Mouse (Mus musculus) kidney, adult 18-20 months (tissue): ENCODE data around the gene Tmem30c.

Source experiments
- DNase-seq: peaks from one replicate; pipeline ENCODE4 v3.0.0; 2021

The Tmem30c gene

DNA sequence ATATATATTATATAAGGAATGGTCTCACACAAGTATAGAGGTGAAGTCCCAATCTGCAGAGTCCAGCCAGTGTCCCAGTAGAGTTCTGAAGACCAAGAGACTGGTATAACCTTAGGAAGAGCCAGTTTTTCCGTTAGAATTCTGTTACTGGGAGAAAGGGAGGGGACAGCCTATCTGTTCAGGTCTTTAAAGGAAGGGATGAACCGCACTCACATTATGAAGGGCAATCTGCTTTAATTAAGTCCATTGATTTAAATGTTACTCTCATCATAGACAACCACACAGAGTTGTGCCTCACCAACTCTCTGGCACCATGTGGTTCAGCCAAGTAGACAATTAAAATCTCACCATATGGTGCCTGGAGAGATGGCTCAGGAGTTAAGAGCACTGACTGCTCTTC is at the start of gene Tmem30c:
Gene Tmem30c (minus strand): TSS at position 101 of the 400 bp plus-strand sequence.
- no peak for DNase-seq

DNA sequence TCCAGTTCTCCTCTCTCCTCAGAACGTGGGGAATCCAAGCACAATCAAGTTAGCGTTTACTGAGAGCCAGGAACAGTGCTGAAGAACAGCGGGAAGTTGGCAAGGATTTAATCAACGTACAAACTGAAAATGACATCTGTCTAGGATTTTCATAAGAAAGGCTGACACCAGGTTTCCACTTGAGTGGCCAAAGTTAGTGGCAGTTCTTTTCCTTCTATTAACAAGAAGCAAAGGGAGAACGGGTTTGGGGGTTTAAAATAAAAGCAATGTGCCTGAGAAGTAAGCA is 47.9 kb upstream of the Tmem30c start:
- DNase-seq = no peak

DNA sequence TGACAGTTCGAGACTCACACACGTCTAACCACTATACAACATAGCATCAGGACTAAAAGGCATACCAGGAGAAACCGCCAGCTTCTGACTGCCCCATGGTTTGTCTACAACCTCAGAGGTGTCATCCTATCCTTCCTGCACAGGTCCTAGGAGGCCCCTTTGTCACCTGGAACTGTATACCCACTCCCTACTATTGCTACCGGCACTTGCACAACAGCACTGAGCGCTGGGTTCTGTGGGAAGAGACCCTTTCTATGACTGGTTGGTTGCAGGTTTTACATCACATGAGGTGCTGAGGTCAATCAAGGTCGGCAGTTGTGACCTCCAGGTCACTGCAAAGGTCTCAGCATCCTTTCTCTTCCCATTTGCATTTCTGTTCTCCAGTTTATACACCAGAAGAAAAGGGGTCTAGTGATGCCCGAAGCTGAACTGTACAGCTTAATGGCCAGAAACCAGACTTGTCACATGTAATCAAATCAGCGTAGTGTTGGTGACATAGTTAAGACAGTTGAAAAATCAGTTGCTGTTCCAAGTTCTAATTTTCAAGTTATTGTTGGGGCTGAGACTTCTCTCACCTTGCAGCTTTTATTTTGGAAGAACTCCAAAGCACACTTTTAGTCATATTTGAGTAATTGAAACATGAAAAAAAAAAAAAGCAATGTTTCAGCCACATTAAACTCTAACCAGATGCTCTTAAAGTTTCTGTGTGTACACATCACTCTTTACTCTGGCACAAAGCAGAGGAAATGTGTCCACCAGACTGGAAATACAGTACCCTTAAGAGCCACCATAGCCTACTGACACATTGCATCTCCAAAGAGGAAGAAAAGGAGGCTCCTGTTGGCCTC is 47.3 kb upstream of the Tmem30c start:
- no peak for DNase-seq

DNA sequence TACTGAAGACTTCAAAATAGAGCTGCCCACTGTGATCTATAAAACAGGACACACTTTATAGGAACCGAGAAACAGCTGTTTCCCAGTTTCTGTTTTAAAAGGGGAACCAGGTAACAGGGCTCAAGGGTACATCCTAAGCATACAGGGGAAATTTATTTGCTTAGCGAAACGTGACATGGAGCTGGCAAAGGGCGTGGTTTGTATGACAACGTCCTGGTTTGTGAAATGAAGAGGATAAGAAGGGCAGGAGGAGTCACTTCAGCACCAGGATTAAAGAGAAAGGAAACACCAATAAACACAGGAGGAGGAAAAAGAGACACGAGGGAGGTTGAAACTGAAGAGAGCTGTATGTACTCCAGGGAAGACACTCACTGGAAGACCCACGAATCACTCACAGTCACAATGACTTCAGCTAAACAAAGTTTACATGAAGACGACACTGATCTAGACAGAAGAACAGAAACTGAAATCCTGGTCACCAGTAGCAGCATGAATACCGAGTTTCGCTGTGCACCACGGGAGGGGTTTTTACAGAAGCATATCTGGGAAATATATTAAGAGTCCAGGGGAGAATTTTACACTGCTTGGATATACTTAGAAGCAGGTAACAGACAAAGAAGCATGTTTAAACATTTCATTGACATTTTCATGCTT is 44.2 kb upstream of the Tmem30c start:
- DNase-seq = no peak

DNA sequence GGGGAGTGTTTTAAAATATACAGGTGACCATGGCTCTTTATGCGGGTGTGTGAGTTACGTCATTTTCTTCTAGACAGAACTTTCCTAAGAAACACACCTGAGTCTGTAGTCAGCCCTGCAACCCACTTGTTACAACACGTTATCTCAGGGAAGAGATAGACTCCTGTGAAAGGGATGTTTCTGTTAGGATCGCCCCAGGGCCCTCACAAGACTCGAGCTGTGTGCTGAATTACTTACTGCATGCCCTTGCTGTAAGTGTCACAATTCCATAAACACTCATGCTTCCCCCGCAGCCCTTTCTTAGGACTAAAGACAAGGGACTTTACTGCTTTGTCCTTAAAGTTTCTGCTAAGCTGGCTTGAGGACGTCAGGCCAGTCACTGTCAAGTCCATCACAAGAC is 39.6 kb upstream of the Tmem30c start:
- DNase-seq = no peak

DNA sequence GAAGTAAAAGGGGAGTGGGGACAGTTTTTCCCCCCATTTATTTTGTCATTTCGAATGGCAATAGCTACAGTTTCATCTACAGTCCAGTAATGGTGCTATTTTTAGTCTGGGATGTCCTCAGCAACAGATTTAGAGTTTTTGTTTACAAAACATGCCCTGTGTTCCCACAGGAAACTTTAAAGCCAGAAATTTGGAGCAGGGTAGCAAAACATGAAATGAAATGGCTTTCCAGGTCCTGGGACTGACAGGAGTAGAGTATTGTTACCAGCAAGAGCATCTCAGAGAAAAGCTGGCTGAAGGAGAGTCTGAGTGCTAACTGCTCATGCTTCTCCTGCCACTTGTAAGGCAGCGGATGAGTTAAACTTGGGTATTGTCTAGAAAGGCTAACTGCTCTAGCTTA is 37.4 kb upstream of the Tmem30c start:
- no peak for DNase-seq

DNA sequence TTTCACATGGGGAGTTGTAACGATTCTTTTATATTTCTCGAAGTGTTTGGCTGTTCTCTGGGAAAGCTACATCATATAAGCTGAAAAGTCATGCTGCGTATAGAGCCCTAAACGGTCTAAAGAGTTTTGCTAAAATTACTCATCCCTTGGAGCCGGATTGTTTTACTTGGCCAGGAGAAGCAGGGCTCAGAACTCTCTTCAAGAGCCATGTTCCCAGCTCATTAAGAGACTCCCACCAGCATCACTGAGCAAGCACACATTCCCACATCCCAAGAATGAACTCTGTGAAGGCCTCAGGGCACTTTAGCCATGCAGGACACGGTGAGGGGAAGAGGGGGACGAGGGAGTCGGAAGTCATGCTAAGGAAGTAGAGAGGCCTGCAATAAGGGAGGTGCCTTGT is 36.4 kb upstream of the Tmem30c start:
- no peak for DNase-seq

DNA sequence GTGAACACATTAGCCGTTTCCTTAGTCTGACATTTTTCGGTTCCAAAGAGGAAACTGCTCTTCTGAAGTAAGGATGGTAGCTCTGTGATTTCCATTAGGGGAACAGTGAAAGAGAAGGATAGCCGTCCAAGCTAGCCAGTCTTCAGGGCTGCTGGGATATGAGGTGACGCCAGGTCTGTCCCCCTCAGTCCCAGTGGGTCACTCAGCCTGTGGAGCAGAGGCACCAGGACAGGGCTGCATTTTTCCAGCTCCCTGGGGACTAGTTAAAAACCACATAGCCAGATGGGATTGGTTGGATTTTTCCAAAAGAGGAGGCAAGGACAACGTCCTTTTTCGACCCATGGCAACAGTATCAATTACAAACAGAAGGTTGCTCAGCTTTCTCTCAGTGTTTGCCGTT is 34.3 kb upstream of the Tmem30c start:
- DNase-seq = peak; percentile 32

DNA sequence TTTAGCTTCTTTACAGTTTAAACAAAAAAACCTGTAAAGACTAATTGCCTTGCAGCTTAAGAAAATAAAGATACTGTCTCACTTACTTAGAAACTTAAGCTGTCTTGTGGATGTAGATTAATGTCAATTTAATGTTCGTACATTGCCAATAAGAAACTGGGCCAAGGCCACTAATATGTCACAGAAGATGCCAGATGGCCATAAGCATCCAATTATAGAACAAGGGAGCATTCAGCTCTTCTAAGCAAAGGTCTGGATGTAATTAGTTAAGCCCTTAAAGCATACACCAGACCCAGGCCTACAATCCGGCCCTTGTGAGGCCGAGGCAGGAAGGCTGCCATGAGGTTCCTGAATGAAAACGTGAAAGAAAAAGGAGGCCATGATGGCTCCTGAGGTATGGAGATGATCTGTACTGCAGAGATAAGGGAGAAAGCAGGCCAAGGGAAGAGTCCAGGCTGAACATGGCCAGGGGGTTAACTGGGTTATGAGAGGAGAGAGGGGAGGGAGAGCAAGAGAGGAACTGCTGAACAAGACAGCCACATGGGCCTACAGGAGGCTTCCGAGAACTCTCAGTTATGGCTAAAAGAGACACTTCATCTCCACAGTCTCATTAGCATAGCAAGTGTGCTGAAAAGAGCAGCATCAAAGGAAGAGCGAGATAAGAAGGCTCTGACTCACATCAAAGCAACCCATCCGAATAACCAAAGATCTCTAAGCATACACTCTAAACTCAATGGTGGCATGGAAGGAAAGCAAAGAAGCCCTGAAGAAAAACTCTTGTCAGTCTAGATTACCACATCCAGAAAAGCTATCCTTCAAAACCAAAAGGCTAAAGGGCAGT is 26.8 kb upstream of the Tmem30c start:
- no peak for DNase-seq

DNA sequence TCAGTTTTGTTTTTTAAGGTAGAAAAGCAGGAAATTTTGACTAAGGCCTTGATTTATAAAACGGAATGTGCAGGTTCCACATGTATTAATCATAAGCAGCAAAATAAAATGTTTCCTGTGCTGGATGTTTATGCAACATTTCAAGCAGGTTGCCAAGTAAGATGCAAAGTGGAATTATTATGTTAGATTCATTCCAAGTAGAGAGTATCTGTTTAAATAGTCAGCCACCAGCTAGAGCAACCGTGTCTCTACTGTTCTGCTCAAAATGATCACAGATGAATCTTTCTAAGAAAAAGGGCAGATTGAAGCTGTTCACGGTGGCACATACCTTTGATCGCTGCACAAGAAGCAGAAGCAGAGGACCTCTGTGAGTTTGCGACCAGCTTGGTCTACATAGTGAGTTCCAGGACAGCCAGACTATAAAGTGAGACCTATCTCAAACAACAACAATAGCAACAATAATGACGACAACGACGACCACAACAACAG is 26.0 kb upstream of the Tmem30c start:
- DNase-seq = no peak

DNA sequence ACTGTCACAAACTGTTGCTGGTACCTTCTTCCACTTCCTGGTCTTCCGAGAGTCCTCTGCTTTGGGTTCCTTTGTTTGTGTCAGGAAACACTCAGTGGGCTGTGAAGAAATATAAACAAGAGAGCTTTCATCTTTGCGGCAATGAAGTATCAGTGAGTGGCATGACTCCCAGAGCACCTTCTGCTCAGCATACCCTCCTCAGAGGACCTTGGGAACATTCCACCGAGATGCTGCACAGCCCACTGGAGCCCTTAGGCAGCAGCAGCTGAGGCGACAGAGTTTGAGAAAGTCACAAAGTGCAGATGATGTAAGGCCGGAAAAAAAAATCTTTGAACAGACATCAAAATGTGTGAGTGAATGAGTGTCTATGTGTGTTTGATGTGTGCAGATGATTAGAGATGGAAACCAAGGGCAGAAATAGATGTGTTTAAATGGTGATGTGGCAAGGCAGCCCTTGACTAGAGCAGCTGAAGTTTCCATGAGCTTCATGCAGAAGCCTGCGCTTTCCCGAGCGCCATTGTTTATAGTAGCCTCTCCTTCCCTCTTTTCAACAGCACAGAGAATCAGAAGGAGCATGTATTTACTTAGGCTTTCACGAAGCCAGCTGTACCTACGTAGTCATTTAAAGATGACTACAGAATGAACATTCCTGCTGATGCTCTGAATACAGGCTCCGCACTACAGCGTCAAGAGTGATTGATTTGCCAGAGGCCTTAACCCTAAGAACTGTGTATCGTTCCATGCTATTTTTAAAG is 25.4 kb upstream of the Tmem30c start:
- DNase-seq = peak; percentile 8

DNA sequence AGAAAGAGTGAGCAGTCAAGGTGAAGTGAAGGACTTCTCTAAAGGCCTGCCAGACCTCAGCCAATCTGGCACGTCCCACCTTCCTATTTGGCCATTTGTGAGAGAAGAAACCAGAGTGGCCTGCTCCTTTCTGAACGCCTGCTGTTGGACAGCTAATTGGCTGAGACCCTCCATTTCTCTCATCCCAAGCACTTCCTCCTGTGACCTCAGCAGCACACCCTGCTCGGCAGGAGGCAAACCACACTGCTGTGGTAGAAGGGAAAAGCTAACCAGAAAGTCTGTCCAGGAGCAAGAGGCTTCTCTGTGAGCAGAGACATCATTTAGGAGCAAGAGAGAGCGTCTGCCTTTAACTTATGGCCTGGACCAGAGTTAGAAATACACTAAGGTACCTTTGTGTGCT is 24.5 kb upstream of the Tmem30c start:
- no peak for DNase-seq

DNA sequence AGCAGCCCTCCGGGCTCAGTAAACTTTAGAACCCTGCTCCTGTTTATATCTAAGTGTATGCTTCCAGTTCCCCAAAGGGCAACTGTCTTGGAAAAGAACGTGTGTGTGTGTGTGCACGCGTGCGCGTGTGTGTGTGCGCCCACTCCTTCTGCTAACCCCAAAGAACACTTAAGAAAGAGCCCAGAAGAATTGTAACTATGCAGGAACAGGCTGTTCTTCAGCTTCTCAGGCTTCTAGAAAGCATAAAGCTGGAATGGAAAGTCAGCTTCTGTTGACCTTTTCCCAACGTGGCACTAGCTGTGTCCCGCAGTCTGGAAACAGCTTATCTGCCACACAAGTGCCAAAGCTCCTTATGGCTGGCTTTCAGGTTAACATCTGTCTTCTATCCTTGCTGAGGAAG is 22.4 kb upstream of the Tmem30c start:
- DNase-seq = no peak

DNA sequence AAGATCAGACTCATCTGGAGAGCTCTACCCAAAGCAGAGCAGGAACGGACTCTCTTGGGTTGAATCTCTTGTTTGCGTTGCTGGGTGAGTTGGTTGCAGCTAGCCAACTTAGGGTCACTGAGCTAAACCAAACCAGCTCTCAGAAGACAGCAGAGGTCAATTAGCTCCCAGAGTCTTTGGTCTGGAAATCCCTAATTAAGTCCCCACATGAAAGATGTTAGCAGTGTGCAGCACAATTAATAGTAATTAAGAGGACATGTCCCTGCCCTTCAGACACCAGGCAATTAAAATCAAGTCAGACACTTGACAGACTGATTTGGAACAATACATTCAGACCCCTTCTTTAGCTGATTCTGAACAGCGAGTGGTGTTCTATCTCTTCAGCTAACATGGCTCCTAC is 21.6 kb upstream of the Tmem30c start:
- DNase-seq = no peak

DNA sequence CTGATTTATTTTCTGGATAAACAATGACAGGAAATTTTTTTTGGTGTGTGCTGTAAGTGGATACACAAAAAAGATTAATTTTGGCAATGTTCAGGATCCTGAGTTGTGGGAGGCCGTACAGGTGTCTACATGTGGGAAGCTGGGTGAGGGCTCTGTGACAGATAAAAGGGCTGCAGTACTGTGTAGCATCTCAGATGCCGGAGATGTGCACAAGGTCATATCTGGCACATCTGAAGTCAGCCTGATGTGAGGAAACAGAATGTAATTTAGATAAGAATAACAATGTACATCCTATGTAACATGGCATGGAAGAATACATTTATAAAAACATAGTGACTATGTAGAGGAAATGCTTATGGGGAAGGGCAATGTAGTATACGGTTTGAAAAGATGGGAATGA is 20.8 kb upstream of the Tmem30c start:
- no peak for DNase-seq

DNA sequence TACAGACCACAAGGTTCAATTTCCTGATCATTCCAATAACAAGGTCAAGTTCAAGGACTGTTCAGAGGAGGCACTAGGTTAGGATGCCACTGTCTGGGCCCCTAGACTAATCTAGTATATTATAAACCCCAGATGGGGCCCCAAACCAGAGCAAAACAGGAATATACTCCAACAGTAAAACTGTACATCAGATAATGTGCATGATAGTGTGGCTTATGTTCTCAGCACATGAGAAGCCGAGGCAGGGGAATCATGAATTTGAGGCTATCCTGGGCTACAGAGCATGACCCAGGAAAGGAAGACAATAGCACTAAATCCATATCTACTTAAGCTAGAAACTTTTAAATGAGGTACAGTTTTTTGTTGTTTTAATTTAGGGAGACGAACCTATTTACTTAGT is 19.5 kb upstream of the Tmem30c start:
- DNase-seq = no peak

DNA sequence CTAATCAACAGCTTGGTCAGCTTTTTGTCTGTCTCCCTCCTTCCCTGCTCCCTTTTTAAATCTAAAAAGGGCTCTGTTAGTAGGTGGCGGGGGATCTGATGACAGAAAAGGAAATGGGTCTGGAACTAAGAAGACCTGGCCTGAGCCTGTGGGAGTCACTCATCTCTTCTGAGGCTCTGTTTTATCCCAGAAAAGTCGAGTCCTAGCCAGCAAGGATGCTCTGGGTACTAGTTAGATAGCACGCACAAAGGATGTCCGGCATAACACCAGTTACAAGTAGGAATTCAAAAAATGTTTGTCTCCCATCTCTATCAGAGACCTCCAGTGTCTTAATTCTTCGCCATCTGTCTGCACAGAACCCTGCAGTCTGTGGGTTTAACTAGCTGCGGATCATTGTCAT is 12.8 kb upstream of the Tmem30c start:
- no peak for DNase-seq

DNA sequence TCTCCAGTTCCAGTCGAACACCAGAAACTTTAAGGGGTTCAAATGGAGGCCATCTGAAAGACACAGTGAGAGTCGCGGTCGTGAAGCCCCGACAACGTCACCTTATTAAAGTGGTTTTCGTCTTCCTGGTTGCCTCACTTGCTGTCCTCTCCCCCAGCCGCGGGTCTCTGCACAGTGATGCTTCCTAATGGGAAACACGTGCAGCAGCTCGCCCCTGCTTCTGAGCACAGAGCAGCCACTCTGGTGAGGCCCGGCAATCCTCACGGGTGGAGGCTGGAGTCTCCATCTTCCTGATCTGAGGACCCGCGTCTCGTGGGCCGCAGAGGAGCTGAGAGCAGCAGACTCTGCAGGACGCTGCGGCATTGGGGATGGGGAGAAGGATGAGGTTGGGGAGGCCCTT is 11.1 kb upstream of the Tmem30c start:
- no peak for DNase-seq

DNA sequence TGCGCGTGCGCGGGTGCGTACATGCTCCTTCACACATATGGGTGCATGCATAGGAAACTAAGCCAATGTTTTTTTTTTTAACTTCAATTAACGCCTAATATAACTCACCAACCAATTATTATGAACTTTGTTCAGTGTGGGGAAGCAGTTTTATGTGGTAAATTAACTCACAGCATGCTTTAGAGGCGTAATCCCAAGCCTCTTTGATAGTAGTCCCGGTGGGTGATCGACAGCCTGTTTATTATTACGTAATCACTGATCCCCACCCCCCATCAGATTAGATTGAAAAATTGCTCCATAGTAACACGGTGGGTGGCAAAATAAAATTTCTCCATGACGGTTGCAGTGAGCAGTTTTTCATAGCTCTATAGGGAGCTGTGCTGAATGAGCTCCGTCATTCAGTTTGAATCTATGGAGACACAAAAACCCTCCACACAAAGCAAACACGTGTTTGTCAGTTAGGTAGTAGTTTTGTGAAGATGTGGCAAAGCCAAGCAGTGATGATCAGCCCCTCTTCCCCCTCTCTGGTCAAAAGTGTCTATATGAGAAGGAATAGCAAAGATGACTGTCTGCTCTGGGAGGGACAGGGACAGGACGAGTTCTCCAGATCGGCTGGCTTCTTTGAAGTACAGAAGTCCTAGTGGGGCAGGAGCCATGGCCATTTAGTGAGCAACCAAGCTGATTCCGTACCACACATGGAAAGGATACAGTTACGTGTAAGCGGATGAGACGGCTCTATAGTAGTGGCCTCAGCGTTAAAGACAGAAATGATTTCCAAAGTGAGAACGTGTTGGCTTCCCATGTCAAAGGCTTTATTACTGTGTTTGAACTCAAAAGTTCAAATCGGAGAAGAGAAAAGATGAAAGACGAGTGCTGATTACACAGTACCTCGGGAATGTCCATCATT is 10.4 kb upstream of the Tmem30c start:
- DNase-seq = no peak

DNA sequence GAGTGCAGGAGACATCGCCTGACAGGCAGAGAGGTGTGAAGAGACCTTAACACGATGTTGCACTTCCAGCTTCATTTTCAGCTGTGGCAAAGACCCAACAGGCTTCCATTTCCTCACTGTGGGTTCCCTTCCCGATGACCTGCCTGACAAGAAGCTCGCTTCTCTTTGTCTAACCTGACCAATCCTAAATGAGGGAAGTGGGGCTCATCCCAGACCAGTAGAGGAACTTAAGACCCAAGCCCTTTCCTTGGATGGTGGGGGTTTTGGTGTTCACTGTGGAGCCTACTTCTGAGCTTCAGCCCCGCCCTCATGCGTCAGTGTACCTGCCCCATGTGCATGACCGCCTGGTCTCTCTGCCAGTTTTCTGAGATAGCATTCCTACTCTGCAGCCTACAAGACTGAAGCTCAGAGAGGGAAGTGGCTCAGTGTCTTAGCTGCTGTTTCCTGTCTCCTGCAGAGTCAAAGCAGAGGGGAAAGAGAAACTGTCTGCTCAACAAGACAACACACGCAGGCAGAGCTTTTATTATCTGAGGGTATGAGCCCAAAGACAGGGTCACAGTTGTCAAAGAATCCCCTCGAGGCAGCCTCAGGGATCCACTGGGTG is 8.9 kb upstream of the Tmem30c start:
- DNase-seq = no peak

DNA sequence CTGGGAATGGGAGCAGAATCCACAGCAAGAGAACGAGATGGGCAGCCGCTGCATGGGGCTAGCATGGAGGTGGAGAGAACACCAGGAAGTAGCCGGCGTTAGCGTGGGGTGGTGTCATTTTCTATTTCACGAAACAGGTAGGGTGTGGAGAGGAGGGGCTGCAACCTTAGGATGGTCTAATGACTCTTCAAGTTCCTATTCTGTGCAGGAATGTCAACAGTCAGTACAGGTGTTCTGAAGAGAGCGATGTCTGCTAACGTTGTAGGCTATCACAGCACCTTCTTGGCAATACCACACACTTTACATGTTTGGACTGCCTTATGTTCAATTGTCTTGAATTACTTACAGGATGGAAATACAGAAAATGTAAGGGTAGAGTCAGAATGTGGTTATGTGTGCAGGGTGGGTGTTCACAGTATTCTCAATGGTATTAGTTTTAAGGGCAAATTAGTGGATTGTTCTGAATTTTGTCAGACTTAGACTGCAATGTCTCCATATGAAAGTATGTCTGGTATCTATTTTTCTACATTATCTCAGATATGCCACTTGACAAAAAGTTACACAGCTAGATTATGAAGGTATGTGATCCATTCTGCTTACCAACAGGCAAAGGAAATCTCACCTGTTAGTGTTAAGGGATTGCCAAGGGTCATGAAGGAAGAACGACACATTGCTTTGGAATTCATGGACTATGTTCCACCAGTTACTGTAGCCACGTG is 2.7 kb upstream of the Tmem30c start:
- no peak for DNase-seq
